Mouse (Mus musculus) lung, postnatal 25 days (tissue): ENCODE data around the gene Snrpa.

Experiments
- DNase-seq: peaks from one replicate; pipeline ENCODE4 v3.0.0; 2022; ENCODE audit warnings: low spot score

Gene Snrpa

DNA sequence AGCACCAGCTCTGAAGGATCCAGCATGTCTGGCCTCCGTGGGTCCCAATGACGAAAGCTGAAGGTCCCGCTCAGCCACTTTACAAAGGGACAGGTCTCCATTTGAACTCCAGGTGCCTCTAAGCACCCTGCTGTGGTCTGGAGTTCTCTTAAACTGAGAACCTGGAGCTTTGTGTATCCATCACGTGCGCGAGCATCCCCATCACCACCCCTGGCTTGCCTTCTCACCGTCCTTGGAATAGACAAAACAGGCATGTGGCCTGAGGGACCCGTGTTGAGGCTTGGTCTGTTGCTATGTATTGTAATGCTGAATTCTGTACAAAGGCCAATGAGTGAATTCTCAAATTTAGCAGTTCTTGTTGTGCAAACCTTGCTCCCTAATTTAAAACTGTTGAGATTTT lies 2.7 kb upstream of the Snrpa start:
- DNase-seq, result no peak

DNA sequence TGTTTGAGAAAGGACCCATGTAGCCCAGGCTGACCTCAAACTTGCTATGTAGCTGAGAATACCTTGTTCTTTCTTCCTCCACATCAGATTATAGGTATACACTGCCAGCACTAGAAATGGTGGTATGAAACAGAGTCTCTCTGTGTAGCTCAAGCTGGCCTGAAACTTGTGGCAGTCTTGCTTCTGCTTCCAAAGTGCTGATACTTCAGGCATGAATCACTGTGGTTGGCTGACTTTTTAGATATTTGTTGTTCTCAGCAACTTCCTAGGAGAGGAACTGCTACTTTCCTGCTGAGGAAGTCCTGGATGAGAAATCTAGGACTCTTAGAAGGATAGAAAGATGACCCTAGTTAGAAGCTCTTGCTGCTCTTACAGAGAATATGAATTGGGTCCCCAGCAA lies 2.3 kb upstream of the Snrpa start:
- no peak for DNase-seq

DNA sequence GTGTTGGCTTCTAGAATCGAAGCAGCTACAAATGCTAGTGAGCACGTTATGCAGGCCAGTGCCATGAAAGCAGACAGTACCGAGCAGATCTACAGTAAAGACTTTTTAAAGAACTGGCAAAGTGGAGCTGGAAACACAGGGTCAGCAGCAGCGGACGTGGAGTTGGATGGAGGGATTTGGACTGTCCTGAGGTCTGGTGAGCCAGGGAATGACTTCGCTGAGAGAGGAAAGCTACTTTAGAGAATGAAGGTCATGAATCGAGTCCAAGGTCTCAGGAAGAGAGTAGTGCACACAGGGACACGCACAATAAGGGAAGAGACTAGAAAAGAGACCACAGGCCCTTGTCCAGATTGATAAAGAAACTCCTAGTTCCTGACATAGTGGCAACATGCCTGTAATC lies 1.6 kb upstream of the Snrpa start:
- DNase-seq, result no peak

DNA sequence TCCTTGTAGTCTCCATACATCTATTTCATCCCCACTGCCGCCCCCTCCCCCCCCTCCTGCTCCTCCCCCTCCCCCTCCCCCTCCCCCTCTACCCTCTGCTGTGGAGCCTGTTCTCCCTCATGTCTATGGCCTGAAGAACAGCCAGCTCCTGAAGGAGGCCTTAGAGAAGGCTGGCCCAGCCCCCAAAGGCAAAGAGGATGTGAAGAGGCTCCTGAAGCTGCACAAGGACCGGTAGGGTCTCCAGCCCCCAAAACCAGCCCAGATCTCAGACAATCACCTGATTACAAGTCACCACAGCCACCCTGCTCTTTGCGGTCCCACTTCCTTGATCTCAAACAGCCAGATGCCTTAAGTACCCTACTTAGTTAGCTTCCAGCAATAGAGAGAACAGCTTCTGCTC lies 1.1 kb upstream of the Snrpa start:
- DNase-seq, result no peak

DNA sequence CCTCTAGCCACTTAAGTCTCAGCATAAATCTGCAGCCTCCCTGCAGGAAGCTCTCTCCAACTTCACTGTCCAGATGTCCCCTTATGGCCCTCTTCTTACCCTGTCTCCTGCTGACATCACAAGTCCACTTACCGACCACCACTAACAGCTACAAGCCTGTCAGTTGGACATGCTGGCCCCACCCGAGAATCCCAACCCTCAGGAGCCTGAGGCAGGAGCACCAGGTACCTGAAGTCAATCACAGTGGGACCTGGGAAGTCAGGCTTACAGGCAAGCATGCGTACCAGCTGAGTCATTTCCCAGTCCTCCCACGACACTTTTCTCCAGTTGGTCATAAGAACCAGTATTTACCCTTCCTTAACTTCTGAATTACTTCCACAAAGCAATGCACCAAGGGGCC lies 2.3 kb downstream of the Snrpa start:
- no peak for DNase-seq

DNA sequence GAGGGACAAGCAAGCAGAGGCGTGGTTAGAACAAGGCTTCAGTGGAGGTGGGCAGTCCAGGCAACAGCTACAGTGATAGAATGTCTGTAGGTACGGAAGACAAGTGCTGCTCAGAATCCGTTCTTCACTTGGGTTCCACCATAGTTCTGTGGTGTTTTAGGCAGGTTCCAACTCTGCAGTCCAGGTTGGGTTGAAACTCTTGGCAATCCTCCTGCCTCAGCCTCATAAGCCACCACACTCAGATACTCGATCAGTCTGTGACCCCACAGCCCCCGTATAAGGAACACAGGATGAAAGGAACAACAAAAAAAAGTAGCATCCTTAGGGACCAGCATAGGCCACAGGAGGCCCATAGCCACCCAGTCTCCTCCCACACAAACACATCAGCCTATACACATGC lies 3.6 kb downstream of the Snrpa start:
- no peak for DNase-seq

DNA sequence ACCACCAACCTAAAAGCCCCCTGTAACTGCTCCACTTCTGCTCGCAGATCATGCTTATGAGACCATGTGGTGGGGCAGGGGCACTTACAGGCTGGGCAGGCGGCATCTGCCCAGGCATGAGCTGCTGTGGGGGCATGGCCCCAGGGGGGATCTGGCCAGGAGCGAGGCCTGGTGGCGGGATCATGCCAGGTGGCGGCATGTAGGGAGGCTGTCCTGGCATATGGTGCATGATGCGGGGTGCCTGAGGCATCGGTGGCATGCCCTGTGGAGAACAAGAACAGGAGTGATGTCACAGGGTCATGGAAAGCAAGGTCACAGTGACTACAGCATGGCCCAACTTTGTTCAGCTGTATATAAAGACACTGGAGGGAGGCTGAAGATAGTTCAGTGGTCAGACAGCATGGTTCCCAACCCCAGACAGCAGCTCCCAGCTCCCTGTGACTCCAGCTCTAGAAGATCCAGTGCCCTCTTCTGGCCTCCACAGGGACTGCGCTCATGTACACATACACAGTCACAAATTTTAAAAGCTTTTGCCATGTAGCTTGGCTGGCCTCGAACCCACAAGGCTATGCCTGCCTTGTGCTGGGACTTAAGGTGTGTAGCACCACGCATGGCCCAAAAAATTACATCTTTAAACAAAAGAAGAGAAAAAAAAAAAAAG lies 6.7 kb downstream of the Snrpa start:
- no peak for DNase-seq

DNA sequence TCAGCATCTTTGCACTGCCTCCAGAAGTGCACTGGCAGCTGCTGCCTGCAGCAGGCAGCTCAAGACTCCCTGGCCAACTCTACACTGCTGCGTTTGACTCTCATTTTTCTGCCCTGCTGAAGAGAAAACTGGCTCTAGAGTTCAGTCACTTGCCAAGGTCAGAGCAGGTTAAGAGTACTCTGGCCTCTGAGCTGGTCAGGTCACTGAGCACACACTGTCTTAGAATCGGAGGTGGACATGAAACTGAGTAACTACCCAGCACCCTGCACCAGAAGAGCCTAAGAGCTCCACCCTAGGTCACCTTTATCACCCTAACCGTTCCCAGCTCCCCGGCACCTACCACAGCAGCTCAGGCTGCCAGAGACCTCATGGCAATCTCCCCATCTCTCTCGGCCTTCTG lies 10.1 kb downstream of the Snrpa start:
- DNase-seq, result no peak

DNA sequence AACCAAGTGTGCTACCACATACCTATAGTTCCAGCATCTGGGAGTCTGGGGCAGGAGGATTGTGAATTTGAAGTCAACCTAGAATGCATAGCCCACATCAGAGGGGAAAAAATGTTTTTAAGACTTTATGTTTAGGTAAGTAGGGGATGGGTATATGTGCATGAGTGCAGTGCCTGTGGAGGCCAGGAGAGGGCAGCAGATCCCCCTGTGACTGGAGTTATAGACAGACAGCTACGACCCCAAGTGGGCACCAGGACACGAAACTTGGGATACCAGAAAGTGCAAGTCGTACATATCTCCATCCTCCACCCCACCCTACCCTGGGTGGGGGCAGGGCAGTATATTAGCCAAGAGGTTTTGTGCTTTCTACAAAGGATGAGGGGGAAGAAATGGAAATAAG lies 11.1 kb downstream of the Snrpa start:
- DNase-seq, result no peak

DNA sequence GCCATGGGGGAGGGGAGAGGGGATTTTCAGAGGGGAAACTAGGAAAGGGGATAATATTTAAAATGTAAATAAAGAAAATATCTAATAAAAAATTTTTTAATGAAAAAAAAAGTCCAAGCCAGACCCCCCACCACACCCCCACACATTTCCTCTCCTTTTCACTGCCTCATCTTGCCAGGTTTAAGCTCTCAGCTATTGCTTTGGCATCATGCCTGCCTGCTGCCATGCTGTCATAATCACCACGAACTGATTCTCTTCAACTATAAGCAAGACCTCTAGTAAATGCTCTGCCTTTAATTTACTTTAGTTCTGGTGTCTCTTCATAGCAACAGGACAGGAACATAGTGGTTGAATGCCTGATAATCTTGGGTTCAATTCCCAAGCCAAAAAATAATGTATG lies 13.6 kb downstream of the Snrpa start:
- DNase-seq, result no peak

DNA sequence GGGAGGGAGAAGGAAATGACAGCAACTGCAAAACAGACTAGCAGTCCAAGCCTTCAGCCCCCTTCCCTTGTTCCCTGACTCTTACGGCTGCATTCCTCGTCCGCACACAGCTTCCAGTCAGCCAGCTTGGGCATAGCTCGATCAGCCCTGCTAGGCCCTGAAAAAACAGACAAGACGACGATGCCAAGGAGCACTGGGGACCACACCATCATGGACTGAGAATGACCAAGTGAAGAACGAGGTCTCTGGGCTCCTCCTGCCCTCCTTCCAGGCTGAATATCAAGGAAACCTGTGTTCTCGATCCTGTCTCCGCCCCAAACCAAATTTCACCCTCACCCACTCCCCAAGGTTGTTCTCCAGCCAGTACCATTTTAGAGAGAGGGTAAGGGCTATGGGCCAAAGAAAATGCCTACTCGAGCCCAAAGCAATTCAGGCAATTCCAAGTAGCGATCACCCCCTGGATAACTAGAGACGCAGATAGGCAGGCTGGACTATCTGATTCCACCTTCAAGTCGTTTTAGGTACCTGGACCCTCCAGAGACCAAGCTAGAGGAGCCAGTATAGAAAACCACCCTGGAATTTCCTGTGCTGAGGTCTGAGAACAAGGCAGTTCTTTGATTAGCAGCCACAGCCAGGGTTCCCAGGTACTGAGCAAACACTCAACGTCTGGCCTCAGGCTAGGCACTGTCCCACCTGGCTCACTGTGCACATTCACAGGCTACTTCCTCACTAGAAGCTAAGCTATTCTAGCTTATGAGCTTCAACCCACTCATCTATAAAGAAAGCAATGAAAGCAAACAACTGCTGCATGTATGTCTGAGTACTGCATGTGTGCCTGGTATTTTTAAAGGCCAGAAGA lies 15.0 kb downstream of the Snrpa start, which contains the start of the genes Gm21983 and Mia:
Gene Gm21983 (minus strand): TSS at position 250 of the 859 bp plus-strand sequence.
Gene Mia (minus strand): TSS at position 321 of the 859 bp plus-strand sequence.
- peak; percentile 54 for DNase-seq

DNA sequence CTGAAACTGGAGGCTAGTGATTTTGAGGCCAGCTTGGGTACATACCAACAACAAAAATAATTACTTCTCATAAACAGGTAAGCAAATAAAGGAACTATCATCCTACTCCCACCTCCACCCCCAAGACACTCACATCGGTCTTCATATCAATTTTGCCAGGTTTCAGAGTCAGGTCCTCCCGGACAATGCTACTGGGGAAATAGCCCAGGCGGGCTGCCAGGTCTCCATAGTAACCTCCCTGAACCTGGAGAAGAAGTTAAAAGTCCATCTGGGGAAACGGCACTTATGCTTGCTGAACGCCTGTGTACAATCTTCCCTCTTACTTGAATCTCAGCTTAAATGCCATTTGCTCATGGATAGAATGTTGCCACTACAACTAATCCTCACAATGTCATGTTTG lies 16.0 kb downstream of the Snrpa start:
- peak; percentile 50 for DNase-seq

DNA sequence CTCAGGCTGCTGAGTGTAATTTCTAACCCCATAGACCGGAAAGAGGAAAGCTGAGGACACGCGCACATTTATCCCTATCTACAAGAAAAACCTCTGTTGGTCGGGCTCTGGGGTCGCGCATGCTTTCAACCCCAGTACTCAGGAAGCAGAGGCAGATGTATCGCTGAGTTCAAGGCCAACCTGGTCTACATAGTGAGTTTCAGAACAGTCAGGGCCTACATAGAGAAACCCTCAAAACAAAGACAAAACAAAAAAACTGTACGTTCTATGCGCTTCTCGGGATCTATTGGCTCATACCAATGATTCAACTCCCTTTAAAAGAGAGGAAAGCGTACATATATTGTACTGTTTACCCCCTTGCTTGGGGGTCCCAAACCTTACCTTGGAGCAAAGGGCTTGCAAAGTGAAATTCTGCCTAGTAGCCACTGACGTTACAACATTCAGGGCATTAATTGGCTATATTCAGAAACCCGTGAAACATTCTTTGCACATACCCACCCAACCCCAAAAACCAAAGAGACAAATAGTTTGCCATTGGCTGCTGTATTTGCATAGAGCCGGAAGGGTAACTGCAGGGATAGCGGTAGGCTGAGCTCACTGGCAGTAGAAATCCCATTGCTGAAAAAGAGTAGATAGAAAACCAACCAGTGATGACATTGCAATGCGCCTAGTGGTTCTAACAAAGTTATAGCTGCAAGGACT lies 16.7 kb downstream of the Snrpa start:
- no peak for DNase-seq

DNA sequence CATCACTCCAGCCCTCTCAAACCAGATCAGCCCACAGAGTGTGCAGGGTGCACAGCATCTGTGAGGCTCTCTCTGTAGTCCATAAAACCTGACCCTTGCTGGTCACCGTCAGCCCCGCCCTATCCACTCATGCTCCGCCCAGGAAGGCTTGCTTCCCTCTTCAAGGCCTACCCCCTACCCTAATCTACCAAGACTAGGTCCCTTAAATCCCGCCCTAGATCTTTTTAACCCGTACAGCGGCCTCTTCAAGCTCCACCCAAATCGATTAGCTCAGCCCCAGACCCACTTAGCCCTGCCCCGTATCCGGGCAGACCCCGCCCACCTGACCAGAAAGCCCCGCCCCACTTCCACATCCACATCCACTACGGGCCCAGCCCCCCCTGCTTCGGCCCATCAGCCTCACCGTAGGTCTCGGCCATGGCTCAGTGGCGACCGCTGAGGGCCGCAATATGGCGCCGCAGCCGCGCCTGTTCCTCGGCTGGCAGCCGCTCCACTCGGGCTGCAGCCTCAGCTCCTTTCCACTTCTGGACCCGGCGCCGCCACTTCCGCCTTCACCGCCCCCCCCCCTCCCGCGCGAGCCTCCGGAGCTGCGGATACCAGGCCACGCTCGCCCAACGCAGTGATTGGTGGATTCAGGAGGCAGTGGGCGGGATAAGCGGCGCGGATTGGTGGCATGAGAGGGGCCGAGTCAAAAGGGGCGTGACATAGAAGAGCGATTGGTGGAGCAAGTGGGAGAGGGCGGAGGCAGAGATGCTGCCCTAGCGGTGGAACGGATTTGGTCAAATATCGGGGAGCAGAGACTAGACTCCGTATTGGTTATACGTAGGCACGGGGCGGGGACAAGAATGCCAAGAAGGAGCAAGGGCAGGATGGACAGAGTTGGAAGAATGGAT lies 17.5 kb downstream of the Snrpa start, which contains the start of gene Rab4b:
Gene Rab4b (minus strand): TSS at position 573 of the 893 bp plus-strand sequence.
- peak; percentile 100 for DNase-seq

DNA sequence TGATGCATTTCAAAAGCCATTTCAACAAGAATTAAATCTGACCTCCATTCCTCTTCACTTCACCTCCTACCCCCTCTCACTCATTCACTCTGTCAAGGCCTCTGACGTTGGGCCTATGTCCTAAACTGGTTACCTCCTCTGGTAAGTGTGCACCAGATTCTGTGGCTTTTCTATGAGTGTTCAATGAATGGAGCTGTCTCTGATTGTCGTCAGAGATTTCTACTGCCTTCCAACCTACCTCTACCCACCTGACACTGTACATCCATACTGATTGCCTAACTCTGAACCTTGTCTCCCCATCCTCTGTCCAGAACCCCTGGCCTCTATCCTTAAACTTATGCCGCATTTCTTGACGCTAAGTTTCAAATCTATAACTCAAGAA lies 18.1 kb downstream of the Snrpa start:
- DNase-seq, result no peak

DNA sequence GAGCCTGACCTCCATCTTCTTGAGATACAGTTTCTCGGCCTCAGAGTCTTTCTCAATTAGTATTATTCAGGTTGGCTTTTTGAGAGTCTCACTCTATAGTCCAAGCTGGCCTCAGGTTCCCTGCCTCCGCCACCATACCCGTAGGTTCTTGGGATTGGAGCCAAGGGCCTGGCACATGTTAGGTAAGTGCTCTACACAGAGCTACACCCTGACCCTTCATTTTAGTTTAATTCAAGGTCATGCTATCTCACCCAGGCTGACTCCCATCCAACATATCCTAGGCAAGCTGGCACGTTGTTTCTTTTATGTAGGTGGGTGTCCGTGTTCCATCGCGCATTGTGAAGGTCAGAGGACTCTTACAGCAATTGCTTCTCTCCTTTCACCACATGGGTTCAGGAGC lies 21.2 kb downstream of the Snrpa start:
- no peak for DNase-seq

DNA sequence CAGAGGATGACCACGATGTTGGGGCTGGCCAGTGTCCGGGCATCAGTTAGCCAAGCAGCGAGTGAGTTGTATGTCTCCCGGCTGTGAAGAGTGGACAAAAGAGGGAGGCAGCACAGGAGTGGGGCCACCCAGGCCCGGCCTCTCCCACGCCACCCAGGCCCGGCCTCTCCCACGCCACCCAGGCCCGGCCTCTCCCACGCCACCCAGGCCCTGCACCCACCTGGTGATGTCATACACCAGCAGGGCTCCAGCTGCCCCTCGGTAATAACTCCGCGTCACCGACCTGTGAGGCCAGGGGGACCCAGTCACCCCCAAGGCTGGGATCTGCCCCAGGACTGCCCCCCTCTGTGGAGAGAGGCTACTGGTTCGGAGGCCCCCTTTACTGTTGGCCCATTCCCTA lies 21.6 kb downstream of the Snrpa start:
- no peak for DNase-seq

DNA sequence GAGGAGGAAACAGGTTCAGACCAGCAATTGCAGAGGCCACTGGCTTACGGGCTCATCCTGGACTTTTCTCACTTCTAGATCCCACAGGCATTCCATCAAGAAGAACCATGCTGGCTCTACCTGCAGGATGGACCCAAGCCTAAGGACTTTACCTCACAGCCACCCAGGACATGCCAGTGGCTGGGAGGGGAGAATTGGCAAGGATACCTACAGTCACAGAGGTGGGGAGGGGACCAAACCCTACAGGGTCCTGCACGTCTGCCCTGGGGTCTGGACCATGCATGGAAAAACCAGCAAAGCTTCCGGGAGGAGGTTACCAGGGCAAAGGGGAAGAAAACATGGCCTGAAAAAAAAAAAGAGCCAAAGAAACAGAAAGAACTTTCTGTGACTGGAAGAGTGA lies 25.1 kb downstream of the Snrpa start:
- no peak for DNase-seq

DNA sequence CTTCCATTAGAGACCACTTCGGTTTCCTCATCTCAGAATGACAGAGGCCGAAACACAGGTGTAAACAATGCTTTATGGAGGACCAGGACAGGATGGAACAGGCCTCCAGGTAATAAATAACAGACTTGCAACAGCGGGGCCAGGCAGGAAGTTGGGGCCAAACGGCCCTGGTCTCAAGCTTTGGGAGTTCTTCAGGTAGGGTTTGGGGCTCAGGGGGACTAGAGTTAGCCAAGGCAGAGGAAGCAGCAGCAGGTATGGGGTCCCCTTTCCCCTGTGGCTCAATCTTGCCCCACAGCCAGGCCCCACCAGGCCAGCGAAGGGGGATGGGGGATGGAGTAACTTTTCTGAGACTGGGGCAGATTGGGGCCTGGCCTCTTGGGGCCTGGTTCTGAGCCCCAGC lies 27.7 kb downstream of the Snrpa start:
- DNase-seq, result no peak

DNA sequence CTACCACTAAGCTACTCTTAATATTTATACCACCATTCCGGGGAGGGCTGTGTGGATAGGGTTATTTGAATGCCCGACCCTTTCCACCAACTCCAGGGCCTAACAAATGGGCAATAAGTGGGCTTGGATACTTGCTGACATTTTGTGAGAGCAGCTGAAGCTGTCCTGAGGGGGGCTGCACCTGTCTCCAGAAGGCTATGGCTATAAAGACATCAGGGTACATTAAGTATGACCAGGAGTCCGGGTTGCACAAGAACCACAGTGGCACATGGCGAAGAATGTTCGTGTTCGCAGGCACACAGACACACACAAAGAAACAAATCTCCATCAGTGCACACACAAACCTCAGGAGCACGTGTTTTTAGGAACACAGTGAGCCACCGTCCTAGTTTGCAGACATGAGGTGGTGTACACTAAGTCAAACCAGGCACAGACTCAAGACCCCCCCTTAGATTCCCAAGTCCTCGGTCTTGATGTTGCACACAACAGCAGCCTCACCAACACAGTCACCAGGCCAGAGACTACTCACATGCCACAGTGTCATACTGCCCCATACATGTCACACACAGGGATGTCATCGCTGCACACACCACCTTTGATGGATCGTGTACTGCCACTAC lies 28.5 kb downstream of the Snrpa start:
- no peak for DNase-seq
